Mouse (Mus musculus) megakaryocyte progenitor cell, adult 5-6 weeks (primary cell): ENCODE data around the gene Cox8a. TPM values are rescaled to one million over a fixed set of nuclear protein-coding genes. Genes with fewer than 3 reads are reported as not detected.
A peak's percentile ranks its signal among the peaks of the same experiment; 100 is the strongest.

Experiments
- ATAC-seq: replicated peaks from 2 replicates; pipeline ENCODE4 v1.8.0; 2016; ENCODE audit warnings: mild to moderate bottlenecking, moderate TSS enrichment, inconsistent platforms; ENCODE audit not compliant: poor library complexity
- total RNA-seq, 2 experiments: library from RNA; stranded (forward) in 1 of 2; stranded (reverse) in 1 of 2; fragments of 157-497, 149-512 nt in 1 of 2; fragments of 200-1000 nt in 1 of 2; gene quantifications; 2 replicates each; pipeline versions ENCODE4 v1.2.3 to v1.2.4; 2015 to 2017

Gene Cox8a
- 599 and 622 TPM in 2 replicates for total RNA-seq (2015)
- total RNA-seq (2017), result 549 and 714 TPM in 2 replicates

DNA sequence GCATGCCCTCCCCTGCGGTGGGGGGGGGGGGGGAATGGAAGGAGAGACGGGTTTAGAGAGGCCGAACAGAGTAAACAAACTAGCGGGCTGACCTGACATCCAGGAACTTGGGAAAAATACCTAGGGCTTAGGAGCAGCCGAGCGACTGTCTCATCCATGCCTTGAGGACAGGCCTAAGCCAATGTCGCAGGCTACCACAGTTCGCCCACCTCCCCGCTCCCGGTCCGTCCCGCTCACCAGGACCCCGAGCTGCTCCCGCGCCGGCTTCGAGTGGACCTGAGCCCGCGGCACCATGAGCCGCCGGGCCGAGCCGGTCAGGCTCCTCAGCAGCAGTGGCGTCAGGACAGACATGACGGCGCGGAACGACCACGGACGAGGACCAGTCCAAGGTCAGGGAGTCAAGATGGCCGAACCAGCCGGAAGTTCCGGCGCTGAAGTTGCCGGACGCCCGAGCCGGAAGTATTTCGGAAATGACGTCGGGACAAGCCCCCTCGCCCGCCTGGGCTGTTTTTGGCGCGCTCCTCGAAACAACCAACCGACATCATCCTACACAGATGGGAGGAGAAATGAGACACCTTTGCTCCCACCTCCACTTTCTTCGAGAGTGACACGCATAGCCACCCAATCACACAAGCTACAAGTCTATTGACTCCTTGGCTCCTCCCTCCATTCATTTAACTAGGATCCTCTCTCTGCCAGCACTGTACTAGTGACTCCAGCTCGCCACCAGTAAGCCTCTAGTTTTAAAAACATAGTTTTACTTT, at the start of gene Cox8a:
Gene Cox8a (minus strand): TSS at position 455 of the 764 bp plus-strand sequence.
- peak; percentile 99 for ATAC-seq

DNA sequence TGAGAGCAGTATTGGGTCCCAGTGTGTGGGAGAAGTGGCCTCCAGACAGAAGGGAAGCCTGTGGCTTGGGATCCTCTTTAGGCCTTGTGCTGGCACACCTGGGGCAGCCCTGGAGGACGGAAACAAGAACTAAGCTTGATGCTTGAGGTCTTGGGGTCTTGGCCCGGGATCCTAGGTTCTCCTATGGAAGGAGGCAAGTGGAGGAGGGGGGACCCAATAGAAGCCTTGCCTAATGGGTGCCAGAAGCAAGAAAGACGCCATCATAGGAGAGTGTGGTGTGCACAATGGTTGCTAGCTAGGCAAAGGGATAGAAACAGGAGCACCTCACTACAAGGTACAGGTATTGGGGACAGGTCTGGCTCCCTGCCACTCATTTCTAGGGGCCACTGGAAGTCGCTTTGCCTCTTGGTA, 49.0 kb upstream of the Cox8a start:
- ATAC-seq, result no peak

DNA sequence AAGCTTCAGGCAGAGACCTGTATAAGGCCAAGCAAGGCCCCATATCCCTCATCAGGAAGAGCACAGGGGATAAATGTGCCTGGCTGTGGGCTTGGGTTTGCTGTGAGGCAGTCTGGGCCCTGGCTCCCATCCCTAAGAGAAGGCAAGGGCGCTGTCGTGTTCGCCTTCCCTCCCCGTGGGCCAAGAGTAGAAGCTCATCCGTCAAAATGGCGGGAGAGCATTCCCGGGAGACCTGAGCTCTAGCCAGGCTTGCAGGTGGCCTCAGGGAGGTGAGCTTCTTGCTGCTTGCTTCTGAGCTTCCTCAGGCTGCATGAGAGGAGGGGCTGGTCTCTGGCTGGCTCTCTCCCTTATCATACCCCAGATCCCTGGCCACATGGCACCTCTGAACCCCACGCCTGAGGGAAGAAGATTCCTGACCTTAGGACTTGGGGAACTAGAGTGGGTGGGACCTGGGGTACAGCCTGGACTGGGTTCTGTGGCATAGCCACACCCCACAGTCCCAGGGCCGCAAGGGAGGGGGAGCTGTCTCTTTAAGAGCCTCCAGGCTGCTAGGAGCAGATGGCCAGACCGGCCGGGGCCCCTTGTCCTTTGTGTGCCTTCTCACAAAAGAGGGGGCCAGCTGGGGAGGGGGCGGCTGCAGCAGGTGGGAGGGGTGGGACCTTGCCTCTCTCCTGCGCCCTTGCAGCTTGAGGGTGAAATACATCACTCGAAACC, 48.2 kb upstream of the Cox8a start:
- no peak for ATAC-seq

GRCm38 (mm10) chr19:7264766-7265331, 47.4 kb upstream of the Cox8a start:
- ATAC-seq, result no peak

DNA sequence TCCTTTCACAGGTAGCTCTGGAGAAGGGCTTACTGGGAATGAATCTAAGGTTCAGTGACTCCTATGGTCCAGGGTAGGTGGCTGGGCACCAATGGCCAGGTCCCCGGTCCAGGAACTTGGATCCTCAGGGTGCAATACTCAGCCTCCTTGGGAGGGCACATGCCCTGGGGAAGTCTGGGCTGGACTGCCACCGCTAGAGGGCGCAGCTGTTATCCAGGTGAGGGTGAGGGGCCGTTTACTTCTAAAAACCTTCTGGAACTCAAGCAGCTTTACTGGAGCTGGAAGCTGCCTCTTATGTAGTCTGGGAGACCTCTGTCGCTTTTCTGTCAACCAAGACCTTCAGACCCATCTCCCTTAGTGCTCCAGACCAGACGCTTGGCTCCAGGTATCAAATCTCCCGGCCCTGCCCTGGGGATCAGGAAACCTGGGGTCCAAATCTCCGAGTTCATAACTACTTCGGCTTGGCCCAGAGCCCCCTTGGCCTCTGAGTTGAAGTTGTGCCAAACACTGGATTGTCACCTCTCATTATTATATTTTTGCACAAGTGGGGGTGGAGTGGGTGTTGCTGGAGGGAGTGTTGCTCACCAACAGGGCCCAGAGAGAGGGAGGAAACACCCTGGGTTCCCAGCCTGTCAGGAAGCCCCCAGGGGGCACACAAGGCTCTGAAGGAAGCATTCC, 46.8 kb upstream of the Cox8a start:
- ATAC-seq, result peak; percentile 61

- no peak for ATAC-seq
Measured at GRCm38 (mm10) chr19:7262592-7262991, 45.2 kb upstream of the Cox8a start.

- ATAC-seq, result no peak
Measured at GRCm38 (mm10) chr19:7261964-7262363, 44.5 kb upstream of the Cox8a start.

DNA sequence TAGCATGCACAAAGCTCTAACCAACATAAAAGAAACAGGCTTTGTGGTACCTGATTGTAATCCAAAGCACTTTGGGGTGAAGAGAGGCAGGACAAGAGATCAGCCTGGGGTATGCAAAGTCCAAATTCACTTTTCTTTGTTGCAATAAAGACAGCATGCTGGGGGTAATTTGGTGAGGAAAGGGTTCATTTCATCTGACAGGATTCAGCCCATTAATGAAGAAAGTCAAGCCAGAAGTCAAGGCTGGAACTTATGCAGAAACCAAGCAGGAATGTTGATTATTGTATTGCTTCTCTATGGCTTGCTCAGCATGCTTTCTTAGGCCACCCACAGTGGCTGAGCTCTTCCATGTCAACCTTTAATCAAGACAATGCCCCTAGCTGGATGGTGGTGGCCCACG, 44.1 kb upstream of the Cox8a start:
- no peak for ATAC-seq

GRCm38 (mm10) chr19:7257881-7258280, 40.5 kb upstream of the Cox8a start:
- no peak for ATAC-seq

- ATAC-seq, result peak; percentile 66
Measured at GRCm38 (mm10) chr19:7246021-7246420, 28.6 kb upstream of the Cox8a start.

GRCm38 (mm10) chr19:7240782-7241690, 23.6 kb upstream of the Cox8a start, which contains the start of gene Naa40:
Gene Naa40 (minus strand): TSS chr19:7241183.
- peak; percentile 96 for ATAC-seq

DNA sequence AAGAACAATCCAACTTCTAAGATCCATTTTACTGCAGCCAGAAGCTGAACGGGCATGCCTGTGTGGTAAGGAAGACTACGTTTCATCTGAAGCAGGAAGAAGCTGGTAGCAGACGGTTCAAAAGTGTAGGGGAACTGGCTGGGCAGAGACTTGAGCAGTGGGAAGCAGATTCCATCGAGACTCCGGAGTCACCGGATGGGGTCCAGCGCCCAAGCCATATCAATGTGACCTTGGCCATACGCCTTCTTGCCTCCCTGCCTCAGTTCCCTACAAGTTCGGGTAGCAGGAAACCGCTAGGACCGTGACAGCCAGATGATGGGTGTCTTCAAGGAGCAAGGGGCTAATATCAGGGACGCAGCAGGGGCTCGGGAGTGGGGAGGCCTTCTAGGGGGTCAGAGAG, 22.9 kb upstream of the Cox8a start:
- ATAC-seq, result no peak

GRCm38 (mm10) chr19:7239574-7239973, 22.2 kb upstream of the Cox8a start:
- ATAC-seq, result no peak

DNA sequence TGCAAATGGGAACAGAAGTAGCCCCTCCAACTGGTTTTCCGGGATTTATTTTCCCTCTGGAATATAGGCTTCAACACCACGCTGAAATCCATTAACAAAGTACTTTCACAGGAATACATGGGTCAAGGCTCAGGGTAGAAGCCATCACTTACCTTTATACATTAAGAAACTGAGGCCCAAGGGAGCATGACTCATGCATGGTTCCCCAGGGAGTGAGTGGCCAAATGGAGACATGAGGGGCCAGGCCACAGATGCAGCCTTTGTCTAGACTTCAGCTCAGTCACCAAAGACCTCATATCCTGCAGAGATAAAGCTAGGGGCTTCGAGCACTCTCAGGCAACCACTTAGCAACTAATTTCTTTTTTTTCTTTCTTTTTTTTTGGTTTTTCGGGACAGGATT, 19.3 kb upstream of the Cox8a start:
- ATAC-seq, result no peak

- ATAC-seq, result no peak
Measured at GRCm38 (mm10) chr19:7236011-7236410, 18.6 kb upstream of the Cox8a start.

DNA sequence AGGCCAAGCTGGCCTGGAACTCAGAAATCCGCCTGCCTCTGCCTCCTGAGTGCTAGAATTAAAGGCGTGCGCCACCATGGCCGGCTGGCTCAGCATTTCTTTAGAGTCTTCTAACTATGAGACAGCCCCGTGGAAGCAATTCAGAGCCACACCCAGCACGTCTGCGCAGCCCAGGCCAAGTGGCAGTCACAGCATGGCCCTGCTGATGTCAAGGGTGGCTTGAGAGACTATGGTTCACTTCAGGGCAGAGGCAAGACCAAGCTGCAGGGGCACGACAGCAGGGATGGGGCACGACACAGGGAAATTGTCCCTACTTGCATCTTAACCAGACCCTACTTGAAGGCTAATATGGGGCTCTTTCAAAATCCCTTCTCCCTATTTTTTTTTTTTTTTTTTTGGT, 18.0 kb upstream of the Cox8a start:
- ATAC-seq, result no peak

DNA sequence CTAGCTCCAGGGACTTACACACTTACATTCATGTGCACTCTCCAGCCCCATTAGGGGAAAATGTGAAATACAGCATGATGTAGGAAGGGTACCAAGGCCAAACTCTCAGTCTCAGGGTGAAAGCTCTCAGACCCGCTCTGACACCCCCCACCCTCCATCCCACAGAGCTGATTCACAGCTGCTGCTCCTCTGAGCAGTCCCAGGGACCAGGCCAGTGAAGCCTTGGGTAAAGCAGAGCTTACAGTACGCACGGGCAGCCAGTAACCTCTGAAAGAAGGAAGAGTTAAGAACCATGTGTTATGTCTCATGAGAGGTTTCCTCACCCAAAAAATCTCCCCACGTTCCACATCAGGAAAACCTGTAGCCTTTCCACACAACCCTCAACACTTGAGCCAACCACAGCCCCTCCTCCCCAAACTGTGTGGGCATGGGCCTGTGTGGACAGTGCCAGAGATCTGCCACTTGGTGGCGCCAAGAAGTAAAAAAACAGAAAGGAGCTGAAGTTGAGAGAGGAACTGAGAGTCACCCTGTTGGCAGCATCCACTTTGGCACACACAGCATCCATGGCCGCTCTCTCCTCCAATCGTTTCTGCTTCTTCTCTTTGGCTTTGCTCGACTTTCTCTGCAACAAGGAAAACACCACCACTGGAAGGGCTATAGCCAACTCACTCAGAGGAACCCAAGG, 17.3 kb upstream of the Cox8a start:
- peak; percentile 99 for ATAC-seq

GRCm38 (mm10) chr19:7226511-7226914, 9.1 kb upstream of the Cox8a start:
- ATAC-seq, result peak; percentile 70

- no peak for ATAC-seq
Measured at GRCm38 (mm10) chr19:7225096-7225690, 7.8 kb upstream of the Cox8a start.
